Mouse (Mus musculus): ENCODE measurements around the gene Dpm1. TPM values are rescaled to one million over a fixed set of nuclear protein-coding genes. Genes with fewer than 3 reads are reported as not detected.
A peak's percentile ranks its signal among the peaks of the same experiment; 100 is the strongest.

The Dpm1 gene
- total and polyA plus RNA-seq, 2 experiments from 2014 or later: 30.0 to 97.2 TPM

GRCm38 (mm10) chr2:168213788-168214397 lies 16.5 kb downstream of the Dpm1 start:
- H3K36me3 ChIP-seq (ENCODE audit: insufficient read depth, low read length): peaks cover 34% of the 10 kb centered on the region
- no peaks in the 10 kb centered on the region for H3K4me1 ChIP-seq (ENCODE audit: insufficient read depth, low read length)
- no peak overlapping the region for H3K9ac ChIP-seq (replicated peaks; ENCODE audit: low read length, poor library complexity, severe bottlenecking)
- WGBS: 45% methylated on average over 5 of the region's 5 CpGs
- TF ChIP-seq CTCF (IDR thresholded peaks at IDR 0.05): peak; percentile 40
- ATAC-seq (ENCODE audit: low FRiP score) (no peak), DNase-seq (ENCODE audit: low spot score) (no peak)
- H3K4me3 ChIP-seq (ENCODE audit: low read depth, low read length): no peak overlapping the region
- H3K27me3 ChIP-seq (ENCODE audit: insufficient read depth, low read length): no peaks in the 10 kb centered on the region
- no peak overlapping the region for H3K4me2 ChIP-seq (ENCODE audit: low read depth, low read length, poor library complexity, severe bottlenecking)
- H3K9me3 ChIP-seq (ENCODE audit: low read length): no peaks in the 10 kb centered on the region
- H3K27ac ChIP-seq (ENCODE audit: low read depth, low read length): no peak overlapping the region

DNA sequence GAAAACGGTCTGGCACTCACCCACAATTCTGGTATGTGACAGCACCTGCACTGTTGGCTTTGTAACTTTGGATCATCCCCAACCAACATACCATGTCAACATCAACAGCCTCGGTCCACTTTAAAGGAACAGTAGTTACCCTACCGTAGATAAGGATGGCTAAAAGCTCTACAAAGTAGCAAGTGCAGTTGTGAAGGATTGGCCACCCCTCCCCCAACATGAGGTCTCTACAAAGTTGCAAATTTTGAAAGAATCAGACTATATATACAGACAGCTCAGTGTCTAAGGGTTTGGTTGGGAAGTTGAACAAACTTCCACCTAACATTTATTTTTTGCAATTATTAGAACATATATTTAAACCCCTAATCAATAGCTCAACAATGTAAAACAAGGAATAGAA lies 22.5 kb downstream of the Dpm1 start:
- Histone ChIP-seq H3K4me2 (ENCODE audit: low read depth, low read length, poor library complexity, severe bottlenecking) (peak overlapping the region; percentile 62; the same call in 1 of the 2 replicates), H3K4me3 (ENCODE audit: low read depth, low read length) (peak overlapping the region; percentile 76; the same call in 1 of the 2 replicates), H3K36me3 (ENCODE audit: insufficient read depth, low read length) (peaks cover 23% of the 10 kb centered on the region), H3K4me1 (ENCODE audit: insufficient read depth, low read length) (peaks cover 14% of the 10 kb centered on the region), H3K9ac (replicated peaks; ENCODE audit: low read length, poor library complexity, severe bottlenecking) (no peak overlapping the region), H3K27ac (ENCODE audit: low read depth, low read length) (peak overlapping the region; percentile 96), H3K27me3 (ENCODE audit: insufficient read depth, low read length) (no peaks in the 10 kb centered on the region), H3K9me3 (ENCODE audit: low read length) (no peaks in the 10 kb centered on the region)
- 93% methylated on average over 3 of the region's 3 CpGs for WGBS
- no peak for TF ChIP-seq CTCF (IDR thresholded peaks at IDR 0.05)
- DNase-seq (ENCODE audit: low spot score): no peak
- no peak for ATAC-seq (ENCODE audit: low FRiP score)

DNA sequence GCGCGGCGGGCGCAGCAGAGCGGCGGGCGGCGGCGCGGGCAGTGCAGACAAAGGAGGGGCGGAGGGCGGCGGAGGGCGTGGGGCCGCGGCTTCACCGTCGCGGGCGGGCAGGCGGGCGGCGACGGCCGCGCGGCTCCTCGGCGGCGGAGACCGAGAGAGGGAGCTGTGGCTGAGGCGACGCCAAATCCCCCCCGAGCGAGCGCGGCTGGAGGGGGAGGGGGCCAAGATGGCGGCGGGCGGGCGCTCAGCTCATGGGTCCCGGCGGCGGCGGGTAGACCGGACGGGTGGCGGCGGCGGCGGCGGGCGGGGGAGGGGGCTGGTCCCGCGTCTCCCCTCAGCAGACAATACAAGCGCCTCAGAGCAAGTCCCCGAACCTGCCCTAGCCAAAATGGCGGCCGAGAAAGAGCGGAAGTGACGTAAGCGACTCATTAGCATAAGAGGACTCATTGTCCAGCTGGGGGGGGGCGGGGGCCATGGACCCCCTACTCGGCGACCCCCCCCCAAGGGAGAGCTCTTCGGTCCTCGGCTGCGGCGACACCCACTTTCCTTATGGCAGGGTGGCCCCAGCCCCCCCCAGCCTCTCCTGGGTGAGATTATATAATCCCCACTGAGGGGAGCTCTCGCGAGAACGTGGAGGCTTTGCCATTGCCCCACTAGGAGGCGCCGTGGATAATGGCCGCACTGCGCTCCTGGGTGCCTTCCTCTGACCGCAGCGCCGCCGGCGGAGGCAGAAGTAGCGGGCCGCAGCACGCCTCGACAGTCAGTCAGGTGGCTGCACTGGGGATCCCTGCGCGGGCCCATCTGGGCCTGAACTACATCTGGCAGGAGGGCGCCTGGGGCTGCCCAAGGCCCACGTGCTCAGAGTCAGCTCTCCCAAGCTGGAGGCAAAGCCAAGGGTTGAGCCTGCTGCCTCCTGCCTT lies 23.4 kb downstream of the Dpm1 start, which contains the start of gene Adnp:
TSS of gene Adnp (minus strand) at position 388 of the 920 bp plus-strand sequence.
- H3K36me3 ChIP-seq (ENCODE audit: insufficient read depth, low read length): peaks cover 16% of the 10 kb centered on the region; the same call in 1 of the 2 replicates
- H3K27ac ChIP-seq (ENCODE audit: low read depth, low read length): peak within 1 kb of the TSS; percentile 96
- H3K4me3 ChIP-seq (ENCODE audit: low read depth, low read length): peak within 1 kb of the TSS; percentile 76
- TF ChIP-seq CTCF (IDR thresholded peaks at IDR 0.05): peak; percentile 92
- WGBS: under 1% methylated on average over 48 of the region's 89 CpGs
- no peaks in the 10 kb centered on the region for H3K9me3 ChIP-seq (ENCODE audit: low read length)
- peak within 1 kb of the TSS; percentile 62 for H3K4me2 ChIP-seq (ENCODE audit: low read depth, low read length, poor library complexity, severe bottlenecking)
- peaks cover 14% of the 10 kb centered on the region for H3K4me1 ChIP-seq (ENCODE audit: insufficient read depth, low read length)
- peak; percentile 92 for ATAC-seq (ENCODE audit: low FRiP score)
- peak; percentile 98 for DNase-seq (ENCODE audit: low spot score)
- peak within 1 kb of the TSS; percentile 98 for H3K9ac ChIP-seq (replicated peaks; ENCODE audit: low read length, poor library complexity, severe bottlenecking)
- no peaks in the 10 kb centered on the region for H3K27me3 ChIP-seq (ENCODE audit: insufficient read depth, low read length)

DNA sequence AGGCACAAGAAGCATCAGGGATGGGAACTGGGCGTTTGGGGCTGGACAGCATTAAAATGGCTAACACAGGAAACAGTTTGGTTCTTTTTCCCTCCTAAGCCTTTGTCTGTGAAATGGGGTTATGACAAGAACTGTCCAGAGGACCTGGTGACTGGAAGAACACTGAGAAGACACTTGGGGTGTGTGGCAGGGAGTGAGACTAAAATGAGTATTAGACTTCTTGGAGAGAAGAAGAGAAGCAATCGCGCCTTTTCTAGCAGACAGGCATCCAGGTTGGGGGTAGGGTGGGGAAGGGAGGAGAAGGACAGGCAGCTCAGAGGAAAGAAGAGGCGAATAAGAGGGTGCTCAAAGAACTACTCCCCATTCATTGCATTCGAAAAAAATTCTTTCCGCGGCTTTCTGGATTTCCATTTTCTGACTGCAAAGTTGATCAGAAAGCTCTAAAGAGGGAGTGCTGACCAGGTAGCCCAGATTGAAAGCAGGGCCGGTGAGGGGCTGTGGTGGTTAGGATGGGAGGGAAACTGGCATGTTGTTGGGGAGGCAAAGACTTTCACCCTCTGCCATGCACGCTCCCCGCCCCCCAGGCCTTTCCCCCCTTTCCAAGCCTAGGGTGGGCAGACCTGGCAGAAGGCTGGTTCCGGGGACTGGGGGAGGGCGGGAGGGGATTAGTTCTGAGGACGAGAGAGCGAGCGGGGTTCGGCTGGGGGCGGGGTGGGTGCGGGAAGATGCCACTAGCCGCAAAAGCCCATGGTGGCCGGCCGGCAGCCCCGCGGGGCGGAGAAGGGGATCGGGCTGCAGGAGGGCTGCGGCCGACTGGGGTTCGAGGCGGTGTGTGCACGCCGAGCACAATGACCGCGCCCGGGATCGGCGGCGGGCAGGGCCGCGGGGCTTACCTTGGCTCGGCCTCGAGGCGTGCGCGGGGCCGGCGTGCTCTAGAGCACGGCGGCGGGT lies 24.4 kb downstream of the Dpm1 start:
- peak overlapping the region; percentile 62 for H3K4me2 ChIP-seq (ENCODE audit: low read depth, low read length, poor library complexity, severe bottlenecking)
- H3K36me3 ChIP-seq (ENCODE audit: insufficient read depth, low read length): peaks cover 7% of the 10 kb centered on the region; the same call in 1 of the 2 replicates
- H3K27me3 ChIP-seq (ENCODE audit: insufficient read depth, low read length): no peaks in the 10 kb centered on the region
- peak; percentile 33 for DNase-seq (ENCODE audit: low spot score)
- TF ChIP-seq CTCF (IDR thresholded peaks at IDR 0.05): no peak
- H3K9me3 ChIP-seq (ENCODE audit: low read length): no peaks in the 10 kb centered on the region
- H3K9ac ChIP-seq (replicated peaks; ENCODE audit: low read length, poor library complexity, severe bottlenecking): peak overlapping the region; percentile 98
- H3K27ac ChIP-seq (ENCODE audit: low read depth, low read length): peak overlapping the region; percentile 96
- WGBS: under 1% methylated on average over 30 of the region's 49 CpGs
- peak overlapping the region; percentile 76 for H3K4me3 ChIP-seq (ENCODE audit: low read depth, low read length)
- H3K4me1 ChIP-seq (ENCODE audit: insufficient read depth, low read length): peaks cover 14% of the 10 kb centered on the region
- peak; percentile 13; the same call in 1 of the 2 replicates for ATAC-seq (ENCODE audit: low FRiP score)

- H3K9ac ChIP-seq (replicated peaks; ENCODE audit: low read length, poor library complexity, severe bottlenecking): peak overlapping the region; percentile 98
- peaks cover under 1% of the 10 kb centered on the region; the same call in 1 of the 2 replicates for H3K36me3 ChIP-seq (ENCODE audit: insufficient read depth, low read length)
- TF ChIP-seq CTCF (IDR thresholded peaks at IDR 0.05): peak; percentile 99
- H3K4me1 ChIP-seq (ENCODE audit: insufficient read depth, low read length): peaks cover 14% of the 10 kb centered on the region
- ATAC-seq (ENCODE audit: low FRiP score) (peak; percentile 69), DNase-seq (ENCODE audit: low spot score) (peak; percentile 97)
- 4% methylated on average over 6 of the region's 6 CpGs for WGBS
- H3K27me3 ChIP-seq (ENCODE audit: insufficient read depth, low read length): no peaks in the 10 kb centered on the region
- peak overlapping the region; percentile 96 for H3K27ac ChIP-seq (ENCODE audit: low read depth, low read length)
- H3K4me3 ChIP-seq (ENCODE audit: low read depth, low read length): peak overlapping the region; percentile 76
- H3K4me2 ChIP-seq (ENCODE audit: low read depth, low read length, poor library complexity, severe bottlenecking): peak overlapping the region; percentile 62
- H3K9me3 ChIP-seq (ENCODE audit: low read length): no peaks in the 10 kb centered on the region
These were observed 25.1 kb downstream of the Dpm1 start for GRCm38 (mm10) chr2:168205265-168205664.
